Mouse (Mus musculus) heart, adult 18-20 months (tissue): ENCODE measurements around the gene 4930402H24Rik. TPM values are rescaled to one million over a fixed set of nuclear protein-coding genes. Genes with fewer than 3 reads are reported as not detected.

ENCODE experiments used
- DNase-seq, 2 experiments: peaks; one replicate each; pipeline ENCODE4 v3.0.0; 2021 to 2022; ENCODE audit warnings: mixed read lengths in 1 of 2
- long read RNA-seq, 2 experiments: library from polyadenylated mRNA; stranded (forward); transcript quantifications; one replicate each; pipeline ENCODE4 v2.0.0; 2021
- total RNA-seq, 2 experiments: library from RNA; stranded (reverse); gene quantifications; 2 replicates each; pipeline ENCODE4 v1.2.3; 2021

4930402H24Rik gene
- 10 to 100 TPM; 47.4 to 50.7 TPM for total RNA-seq
- long read RNA-seq, experiment 1, full-length matches to known transcripts = 2 of 13 reads
- long read RNA-seq, experiment 1, partial matches to known transcripts = 4 of 13 reads
- long read RNA-seq, experiment 1, other reads (novel, unspliced or antisense) = 7 of 13 reads
- long read RNA-seq, experiment 2, full-length matches to known transcripts = 4 of 15 reads
- long read RNA-seq, experiment 2, partial matches to known transcripts = 1 of 15 reads
- long read RNA-seq, experiment 2, other reads (novel, unspliced or antisense) = 10 of 15 reads

DNA sequence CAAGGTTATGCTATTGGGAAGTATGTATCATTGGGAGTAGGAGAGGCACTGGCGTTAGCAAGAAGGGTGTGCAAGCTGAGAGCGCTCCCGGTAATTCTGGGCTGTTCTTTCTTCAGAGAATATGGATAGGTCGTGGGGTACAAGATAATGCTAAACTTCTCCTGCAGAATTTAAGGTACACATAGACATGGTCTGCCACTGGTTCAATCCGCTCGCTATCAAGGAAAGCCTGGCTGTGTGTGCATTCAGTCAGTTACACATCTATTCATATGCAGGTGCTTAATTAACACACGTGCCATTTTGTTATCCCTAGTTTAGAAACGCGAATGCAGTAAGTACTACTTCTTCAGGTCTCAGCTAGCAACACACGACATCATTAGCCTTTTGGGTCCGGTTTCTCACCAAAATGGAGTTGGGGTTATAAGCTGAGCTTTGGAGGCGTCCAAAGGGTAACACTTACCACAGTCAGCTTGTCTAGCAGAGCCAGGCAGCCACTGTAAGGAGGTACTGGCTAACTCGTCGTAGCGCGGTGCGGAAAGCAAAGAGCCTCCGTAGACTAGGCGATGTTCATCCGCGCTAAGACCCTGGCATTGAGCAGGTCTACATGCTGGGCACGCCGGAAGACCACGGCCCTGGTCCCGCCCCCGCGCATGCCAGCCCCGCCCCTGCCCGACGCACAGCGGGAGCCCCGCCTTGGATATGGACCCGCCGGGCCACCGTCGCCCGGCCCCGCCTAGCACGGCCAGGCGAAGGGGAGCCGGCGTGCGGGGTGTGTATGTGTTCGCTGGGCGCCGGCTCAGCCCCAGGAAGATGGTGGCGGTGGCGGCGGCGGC, at the start of gene 4930402H24Rik, which contains the start of gene Atrn:
4930402H24Rik (minus strand) TSS at position 656 of the 833 bp plus-strand sequence.
Atrn (plus strand) TSS at position 745 of the 833 bp plus-strand sequence.
- peak; percentile 93 to 94 for DNase-seq

DNA sequence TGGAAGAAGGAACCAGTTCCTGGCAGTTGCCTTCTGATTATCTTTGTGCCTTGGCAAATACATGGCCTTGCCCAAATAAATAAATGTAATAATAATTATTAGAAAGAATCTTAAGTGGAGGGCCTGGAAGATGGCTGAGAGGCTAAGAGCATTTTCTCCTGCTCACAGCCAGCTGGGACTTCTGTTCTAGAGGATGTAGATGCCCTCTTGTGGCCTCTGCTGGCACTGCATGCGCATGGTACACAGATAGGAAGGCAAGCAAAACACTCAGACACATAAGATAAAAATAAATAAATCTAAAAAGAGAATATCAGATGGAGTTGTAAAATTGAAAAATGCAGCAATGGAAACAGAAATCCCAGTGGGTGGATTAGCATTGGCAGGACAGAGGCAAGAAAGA, 44.3 kb upstream of the 4930402H24Rik start:
- peak; percentile 80 to 94 for DNase-seq

DNA sequence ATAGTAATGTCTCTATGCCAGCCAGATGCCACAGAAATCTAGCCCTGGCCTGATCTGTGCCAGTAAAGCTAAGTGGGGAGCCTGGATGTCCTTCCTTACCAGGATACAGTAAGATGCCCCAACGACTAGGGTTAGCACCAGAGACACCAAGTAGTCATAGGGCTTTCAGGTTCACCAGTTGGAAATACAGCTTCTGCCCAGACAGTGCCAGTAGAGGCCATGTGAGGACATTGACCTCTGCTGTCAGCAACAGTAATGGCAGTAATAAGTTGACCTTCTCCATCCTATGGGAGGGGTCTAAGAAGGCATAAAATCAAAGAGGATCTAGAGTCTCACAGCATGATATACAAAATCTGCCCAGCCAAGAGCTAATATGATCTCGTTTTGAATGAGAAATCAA, 43.6 kb upstream of the 4930402H24Rik start:
- DNase-seq = peak in 1 of 2 experiments; percentile 13

DNA sequence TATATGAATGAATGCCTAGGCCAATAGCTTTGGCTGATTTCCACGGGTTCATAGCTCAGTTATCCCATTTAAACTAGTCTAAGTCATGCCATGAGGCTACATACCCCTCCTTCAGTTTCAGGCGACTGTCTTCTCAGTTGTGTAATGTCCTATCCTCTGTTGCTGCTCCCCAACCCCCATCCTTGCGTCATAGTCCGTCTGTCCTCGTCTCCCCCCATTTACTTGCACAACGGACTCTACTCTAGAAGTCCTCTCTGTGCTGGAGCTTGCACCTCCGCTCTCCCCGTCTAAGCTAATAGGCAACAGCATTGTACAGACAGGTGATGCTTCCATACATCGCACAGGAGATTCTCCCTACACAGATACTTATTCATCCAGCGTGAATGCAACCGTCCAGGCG, 26.7 kb upstream of the 4930402H24Rik start:
- no peak for DNase-seq

DNA sequence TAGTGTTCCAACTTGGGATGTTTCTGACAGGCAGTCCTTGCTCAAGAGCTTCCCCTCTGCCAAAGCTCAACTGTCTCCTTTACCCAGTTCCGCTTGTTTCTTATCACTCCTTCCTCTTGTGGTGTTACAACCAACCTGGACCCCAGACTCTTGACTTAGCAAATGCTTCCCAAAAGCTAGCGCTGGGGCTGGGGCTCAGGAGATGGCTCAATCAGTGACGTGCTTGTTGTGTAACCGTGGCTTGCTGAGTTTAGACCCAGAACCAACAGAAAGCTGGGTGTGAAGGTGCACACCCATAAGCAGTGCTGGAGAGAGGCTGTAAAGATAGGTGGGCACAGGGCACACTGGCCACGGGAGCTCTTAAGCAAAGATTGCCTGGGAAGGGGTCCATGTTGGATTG, 23.8 kb upstream of the 4930402H24Rik start:
- no peak for DNase-seq

DNA sequence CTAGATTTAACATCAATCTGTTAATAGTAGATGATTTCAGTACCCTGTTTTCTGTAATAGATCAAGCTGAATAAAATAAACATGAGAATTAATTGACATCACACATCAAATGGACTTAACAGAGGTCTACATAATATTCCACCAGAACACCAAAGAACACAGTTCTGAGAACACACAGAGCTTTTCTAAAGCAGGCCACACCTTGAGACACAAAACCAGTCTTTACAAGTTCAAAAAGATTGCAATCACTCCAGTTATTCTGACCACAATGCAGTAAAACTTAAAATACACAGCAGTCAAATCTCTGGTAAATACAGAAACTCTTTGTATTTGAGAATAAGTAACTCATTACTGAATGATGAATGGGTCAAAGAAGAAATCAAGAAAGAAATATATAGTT, 22.3 kb upstream of the 4930402H24Rik start:
- no peak for DNase-seq

DNA sequence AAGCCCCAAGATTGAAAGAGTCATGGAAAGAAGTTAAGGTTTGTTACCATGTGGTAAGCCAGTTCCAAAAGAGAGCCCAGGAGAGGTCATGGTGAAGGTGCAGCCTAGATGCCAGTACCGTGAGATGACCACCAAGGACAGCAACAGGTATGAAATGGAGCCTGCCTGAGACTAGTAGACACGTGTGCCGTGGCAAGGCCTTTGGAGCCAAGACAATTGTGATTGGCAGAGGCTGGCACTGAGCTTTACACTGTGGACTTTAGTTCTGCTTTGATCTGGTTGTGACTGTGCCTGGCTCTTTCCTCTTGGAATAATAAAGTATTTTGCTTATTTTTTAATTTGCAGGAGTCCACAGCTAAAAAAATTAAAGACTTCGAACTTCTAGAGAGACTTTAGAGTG, 21.8 kb upstream of the 4930402H24Rik start:
- DNase-seq = no peak

DNA sequence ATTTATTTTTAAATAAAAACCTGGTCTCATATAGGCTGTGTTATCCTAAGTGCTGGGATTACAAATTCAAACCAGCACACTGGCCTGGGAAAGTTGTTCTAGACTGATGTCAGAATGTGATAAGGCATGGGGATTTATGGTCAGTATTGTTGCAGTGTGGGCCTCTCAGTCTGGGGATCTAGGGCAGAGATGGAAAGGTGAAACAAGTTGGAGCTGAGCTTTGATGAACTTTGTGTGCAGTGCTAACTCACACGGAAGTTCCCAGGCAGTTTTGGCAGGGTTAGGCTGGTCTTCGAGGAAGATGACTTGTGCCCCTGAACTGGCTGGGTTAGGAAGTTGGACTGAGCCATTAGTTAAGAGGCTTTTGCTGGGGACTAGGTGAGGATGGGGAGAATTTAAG, 18.7 kb upstream of the 4930402H24Rik start:
- DNase-seq = no peak

DNA sequence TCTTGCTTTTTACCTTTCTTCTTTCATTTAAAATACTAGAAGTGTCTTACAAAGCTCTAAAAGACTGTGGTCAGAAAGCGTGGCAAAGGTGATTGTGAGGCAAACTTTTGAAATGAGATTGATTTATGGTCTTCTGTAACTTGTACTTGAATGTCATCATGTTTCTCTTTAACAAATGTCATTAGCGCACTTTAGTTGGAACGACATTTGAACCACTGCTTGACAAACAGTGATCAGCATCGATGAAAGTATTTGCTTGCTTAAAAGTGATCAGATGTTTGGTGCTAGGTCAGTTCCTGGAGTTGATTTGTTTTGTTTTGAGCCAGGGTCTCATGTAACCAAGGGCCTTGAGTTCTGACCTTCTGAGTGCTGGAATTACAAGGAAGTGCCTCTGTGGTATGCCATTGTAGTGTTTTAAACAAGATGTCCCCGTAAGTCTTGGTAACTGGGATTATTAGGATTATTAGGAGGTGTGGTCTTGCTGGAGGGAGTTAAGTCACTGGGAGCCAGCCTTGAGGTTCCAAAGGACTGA, 12.9 kb upstream of the 4930402H24Rik start:
- no peak for DNase-seq

DNA sequence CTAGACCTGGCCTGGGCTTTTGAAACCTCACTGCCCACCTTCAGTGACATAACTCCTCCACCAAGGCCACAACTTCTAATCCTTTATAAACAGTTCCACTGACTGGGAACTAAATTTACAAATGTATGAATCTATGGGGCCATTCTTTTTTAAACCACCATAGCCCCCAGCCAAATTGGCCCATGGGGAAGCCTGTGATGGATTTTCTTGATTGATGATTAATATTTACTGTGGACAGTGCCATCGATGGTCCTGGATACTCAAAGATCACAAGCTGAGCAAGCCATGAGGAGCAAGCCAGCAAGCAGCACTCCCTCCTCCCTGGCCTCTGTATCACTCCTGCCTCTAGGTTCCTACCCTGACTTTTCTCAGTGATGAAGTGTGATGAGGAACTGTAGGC, 11.5 kb upstream of the 4930402H24Rik start:
- DNase-seq = no peak

DNA sequence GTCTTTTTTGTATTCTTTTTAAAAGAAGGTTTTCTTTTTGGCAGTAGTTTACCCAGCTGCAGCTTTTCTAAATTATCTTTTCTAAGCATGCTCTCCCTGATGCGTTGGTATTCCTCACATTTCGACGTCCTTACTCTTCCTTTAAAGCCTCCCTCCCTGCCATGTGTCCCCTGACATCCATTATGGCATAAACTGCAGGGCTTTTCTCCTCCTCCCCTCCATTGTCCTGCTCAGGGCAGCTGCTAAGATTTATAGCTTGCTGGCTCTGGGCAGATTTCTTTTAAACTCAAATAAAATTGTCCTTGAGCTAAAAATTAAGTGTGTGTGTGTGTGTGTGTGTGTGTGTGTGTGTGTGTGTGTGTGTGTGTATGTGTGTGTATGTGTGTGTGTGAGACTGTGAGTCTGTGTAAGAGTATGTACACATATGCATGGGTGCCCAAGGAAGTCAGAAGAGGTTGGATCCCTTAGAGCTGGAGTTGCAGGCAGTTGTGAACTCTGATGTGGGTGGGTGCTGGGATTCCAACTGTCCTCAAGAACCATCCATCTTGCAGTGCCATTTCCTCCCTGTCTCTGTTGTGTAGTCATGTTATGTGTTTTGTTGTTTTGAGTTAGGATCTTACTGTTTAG, 10.4 kb upstream of the 4930402H24Rik start:
- DNase-seq = no peak

DNA sequence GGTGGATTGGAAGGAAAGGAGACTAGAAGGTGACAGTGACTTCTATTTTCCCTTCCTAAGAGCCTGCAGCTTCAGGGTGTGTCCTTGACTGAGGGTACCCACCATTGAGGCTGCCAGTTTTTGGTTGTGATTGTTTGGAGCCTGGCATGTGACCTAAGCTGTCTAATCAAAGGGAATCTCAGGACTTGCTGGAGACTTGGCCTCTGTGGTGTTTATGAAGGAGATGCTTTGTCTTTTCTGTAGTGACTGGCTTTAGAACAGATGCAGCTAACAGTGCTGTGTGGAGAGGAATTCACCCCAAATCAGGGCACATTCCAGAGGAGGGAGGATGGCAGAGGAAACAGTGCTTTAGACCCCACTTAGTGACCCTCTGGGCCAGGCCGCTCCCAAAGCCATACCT, 8.7 kb upstream of the 4930402H24Rik start:
- no peak for DNase-seq

DNA sequence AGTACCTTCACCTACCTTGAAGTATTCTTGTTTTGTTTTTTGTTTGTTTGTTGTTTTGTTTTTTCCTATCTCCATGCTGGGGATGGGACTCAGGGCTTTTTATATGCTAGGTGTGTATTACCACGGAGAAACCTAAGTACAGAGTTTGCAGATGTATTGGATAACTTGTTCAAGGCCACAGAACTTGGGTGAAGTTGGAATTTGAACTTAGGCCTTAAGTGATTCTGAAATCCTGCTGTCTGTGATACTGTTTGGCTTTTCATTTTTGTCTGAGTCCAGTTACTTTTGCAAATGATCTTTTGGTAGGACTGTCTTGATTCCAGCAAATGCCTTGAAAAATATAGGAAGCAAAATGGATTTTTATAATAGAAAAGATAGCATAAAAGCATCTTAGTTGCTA, 5.5 kb upstream of the 4930402H24Rik start:
- no peak for DNase-seq

DNA sequence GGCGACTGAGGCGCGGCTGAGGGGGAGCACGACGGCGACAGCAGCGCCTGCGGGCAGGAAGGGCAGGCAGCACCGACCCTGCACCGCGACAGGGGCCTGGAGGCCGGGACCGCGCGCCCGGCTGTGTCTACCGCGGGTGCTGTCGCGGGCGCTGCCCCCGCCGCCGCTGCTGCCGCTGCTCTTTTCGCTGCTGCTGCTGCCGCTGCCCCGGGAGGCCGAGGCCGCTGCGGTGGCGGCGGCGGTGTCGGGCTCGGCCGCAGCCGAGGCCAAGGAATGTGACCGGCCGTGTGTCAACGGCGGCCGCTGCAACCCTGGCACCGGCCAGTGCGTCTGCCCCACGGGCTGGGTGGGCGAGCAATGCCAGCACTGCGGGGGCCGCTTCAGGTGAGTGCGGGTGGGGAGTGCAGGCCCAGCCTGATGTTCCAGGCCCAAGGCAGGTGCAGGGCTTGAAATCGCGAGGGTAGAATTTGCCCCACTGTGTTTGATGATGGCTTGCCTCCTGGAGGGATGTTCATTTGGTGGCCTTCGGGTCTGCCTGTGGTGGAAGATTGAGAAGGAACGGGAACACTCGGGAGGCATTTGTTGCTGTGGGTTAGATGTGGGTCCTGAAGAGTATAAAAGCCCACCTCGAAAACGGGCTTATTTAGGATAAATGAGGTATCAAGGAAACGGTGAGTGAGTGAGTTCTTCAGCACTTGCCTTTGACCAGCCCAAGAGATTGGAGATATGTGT, 544 bp upstream of the 4930402H24Rik start:
- DNase-seq = peak in 1 of 2 experiments; percentile 30

DNA sequence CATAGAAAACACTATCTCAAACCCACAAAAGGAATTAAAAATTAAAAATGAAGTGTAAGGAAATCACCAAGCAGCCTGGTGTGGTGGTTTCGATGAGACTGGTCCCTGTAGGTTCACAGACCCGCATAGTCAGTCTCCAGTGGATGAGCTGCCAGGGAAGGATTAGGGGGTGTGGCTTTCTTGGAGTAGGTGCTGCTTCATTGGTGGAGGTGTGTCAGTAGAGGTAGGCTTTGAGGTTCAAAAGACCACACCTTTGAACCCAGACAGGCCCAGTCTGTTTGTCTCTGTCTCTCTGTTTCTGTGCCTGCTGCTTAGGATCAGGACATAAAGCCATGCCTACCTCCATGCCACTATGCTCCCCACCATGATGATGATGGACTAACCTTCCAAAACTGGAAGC, 7.4 kb downstream of the 4930402H24Rik start:
- no peak for DNase-seq

DNA sequence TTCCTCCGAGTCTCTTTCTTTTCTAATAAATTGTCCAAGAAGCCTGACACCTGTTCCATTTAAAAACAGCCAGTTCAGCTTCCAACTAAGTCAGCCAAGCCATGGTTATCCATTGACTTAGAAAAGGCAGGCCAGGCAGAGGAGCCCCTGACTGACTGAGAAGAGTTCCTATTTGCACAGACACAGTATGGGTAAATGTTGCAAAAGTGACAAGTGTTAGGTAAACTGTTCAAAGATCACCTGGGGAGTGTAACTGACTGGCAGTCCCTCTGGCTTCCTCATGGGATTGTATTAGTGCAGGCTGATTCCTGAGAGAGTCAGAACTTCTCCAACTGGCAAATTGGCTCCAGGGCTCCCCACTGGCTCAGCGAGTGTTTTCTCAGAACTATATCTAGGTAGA, 8.3 kb downstream of the 4930402H24Rik start:
- no peak for DNase-seq

DNA sequence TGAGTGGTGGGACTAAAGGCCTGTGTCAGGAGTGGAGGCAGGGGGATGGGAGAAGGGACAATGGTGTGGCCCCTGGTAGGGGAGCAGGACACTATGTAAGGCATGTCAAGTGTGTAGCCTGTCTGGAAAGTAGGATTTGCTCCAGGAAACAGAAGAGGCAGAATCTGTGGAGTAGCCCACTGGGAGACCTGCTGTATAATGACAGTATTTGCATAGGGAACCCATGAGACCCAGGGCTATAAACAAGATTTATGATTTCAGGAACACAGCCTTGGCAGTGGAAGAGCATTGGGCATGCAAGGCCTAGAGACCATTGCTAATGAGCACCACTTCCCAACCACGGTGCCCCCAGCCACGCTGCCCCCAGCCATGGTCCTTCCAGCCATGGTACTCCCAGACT, 9.3 kb downstream of the 4930402H24Rik start:
- no peak for DNase-seq

DNA sequence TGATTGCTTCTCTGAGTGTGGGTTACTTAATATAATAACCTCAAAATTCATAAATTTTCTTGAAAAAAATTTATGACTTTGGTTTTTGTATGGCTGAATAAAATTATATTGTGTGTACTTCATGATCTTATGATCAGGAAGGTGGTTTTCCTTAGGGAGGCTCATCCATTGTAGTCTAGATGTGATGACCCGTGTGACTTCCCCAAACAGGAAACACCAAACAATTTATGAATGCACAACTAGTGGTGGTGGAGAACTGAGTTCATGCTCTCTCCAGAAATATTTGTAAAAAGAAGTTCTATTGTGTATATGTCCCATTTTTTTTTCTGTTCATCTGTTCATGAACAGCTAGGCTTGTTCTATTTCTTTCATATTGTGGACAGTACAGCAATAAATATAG, 18.8 kb downstream of the 4930402H24Rik start:
- DNase-seq = peak in 1 of 2 experiments; percentile 22

DNA sequence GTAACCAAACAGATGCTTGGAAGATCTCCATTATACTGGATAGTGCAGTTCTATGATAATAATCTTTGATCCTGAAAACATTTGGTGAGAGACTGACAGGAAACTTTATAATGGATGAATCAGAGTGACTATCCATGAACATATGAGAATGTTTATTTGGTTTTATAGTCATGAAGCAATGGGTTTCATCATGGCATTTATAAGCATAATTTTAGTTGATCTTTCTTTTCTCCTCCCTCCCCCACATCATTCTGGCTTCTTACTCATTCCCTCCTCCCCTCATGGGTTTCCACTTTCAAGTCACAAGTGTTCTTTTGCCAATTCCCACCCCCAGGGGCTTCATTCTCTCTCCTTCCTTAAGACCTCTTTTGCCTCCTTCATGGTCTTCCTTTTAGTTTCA, 19.2 kb downstream of the 4930402H24Rik start:
- DNase-seq = no peak

DNA sequence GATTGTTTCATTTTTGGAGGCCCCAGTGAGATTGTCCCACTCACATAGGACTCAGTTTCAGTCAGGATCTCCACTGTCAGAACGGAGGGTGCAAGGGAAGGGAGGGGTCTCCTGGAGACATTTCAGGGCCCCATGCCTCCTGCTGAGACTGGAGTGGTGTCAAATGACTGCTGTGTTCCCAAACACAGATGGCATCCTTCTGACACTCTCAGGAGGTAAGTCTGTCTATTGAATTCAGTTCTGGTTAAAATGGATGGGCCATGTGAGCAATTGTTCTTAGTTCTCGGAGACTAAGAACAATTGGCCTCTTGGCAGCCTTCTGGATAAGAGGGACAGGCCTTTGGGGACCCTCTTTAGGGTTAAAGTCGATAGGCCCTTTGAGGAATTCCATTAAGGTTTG, 28.8 kb downstream of the 4930402H24Rik start:
- DNase-seq = no peak

DNA sequence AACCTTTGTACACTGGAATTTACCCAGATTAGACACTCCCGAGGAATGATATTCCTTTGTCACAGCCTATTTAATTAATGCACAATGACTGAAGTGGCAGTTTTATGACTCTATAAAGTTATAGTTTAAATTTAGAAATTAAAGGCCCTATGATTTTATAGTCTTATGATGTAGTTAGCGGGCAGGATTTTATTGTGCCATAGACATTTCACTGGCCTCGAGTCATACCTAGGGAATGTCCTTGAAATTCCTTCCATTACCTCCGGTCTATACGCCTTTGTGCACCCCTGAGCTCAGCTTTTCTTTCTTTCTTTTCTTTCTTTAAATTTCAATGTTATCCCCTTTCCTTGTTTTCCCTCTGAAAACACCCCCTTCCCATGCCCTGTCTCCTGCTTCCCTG, 35.3 kb downstream of the 4930402H24Rik start:
- no peak for DNase-seq

DNA sequence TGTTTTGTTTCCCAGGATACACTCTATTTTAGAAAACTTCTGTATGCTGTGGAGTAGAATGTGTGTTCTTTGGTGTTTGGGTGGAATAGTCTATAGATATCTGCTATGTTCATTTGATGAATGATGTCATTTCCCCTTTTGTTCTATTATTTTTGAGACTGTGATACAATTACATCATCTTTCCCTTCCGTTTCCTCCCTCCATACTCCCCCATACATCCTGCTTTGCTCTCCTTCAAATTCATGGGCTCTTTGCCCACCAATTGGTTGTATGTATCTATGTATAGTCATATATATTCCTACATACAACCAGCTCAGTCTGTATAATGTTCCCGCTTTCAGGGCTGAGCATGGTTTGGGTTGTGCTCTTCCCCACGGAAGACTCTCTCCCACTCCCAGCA, 44.1 kb downstream of the 4930402H24Rik start:
- DNase-seq = no peak
